Mouse (Mus musculus) kidney, postnatal 10 days (tissue): ENCODE measurements around the gene Prex1.
A peak's percentile ranks its signal among the peaks of the same experiment; 100 is the strongest.
"Not testable (repeated sequence)": the region's sequence is repeated elsewhere in the genome, so short reads cannot be mapped to it uniquely, and the experiment has no call there.

Experiments
- DNase-seq: peaks from one replicate; pipeline ENCODE4 v3.0.0; 2021; ENCODE audit warnings: mixed read lengths

The Prex1 gene

GRCm38 (mm10) chr2:166553502-166554168 lies 160.0 kb downstream of the Prex1 start:
- peak; percentile 72 for DNase-seq

DNA sequence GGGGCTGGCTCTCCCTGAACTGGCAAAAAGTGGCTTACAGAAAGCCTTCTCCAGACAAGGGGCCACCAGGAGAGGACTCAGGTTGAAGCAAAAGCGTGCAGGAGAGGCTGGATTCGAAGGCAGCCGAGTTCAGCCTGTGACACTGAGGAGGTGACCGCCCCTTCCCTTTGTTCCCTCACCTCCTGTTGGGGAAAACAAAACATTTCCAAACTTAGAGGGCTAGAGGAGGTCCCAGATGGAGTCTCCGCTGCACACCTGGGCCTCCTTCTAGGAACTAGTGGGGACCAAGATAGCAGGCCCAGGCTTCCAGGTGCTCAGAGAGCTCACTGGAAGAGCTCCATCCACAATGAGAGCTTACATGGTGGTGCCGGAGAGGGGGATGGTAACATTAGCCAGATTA lies 161.0 kb downstream of the Prex1 start:
- DNase-seq = no peak

GRCm38 (mm10) chr2:166551831-166552498 lies 161.7 kb downstream of the Prex1 start:
- no peak for DNase-seq

GRCm38 (mm10) chr2:166549871-166550270 lies 163.8 kb downstream of the Prex1 start:
- DNase-seq = no peak

GRCm38 (mm10) chr2:166549069-166549468 lies 164.6 kb downstream of the Prex1 start:
- no peak for DNase-seq

- no peak for DNase-seq
Measured at GRCm38 (mm10) chr2:166545580-166545979, 168.1 kb downstream of the Prex1 start.

DNA sequence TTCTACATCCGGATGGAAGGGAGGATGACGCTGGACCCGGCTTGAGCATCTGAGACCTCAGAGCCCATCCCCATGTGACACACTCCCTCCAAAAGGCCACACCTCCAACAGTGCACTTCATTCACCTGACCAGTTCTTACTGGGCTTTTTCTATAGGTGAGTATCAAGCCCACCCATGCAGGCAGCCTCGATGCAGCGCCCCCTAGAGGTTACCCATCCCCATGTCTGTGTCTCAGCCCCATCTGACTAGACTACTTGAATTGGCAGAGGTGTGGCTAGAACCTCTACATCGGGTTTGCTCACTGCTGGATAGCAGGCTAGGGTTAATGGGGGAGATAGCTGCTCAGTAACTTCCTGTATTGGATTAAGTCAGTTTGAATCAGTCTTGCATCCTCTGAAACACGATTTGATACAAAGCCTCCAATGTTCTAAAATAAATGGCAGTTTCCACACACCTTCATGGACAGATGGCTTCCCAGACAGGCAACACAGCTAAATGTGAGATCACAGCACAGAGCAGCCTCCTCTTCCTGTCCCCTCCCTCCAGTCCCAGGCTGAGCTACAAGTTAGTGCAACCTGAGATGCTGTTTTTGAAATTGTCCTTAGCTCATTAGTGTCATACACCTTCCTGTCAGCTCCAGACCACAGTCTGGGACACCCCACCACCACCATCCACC lies 168.9 kb downstream of the Prex1 start:
- no peak for DNase-seq

DNA sequence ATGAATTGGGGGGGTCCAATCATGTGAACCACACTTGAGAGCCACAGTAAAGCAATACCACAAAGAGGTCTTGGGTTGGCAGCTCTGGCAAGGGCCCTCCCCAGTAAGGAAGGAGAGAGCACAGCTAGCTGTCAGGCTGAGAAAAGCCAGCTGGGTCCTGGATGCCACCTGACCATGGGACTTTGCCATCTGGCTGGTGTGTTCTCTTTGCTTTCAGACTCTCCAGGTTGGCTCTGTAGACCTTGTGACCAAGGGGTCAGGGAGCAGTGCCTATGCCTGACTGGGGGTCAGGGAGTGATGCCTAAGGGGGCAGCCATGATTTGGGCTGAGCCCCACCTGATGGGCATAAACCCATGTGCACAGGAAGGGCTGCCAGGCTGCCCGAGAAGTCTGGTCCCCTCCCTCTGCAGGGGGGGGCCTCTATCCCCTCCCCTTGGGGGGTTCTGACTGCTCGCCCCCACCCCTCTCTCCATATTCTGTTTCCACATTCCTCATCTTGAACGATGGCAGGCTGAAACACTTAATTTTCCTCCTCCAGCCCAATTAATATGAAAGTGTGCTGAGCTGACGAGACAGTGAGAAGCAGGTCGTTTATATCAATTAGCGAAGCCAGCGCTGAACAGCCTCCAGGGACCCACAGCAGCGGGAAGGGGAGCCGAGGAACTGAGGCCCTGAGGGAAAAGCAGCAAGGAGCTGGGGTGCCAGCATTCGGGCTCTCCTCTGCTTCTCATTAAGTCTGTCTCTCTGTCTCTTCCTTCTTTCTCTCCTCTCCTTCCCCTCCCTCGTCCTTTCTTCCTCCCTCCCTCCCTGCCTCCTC lies 172.3 kb downstream of the Prex1 start:
- no peak for DNase-seq

- no peak for DNase-seq
Measured at GRCm38 (mm10) chr2:166540216-166540615, 173.4 kb downstream of the Prex1 start.

- DNase-seq = peak; percentile 54
Measured at GRCm38 (mm10) chr2:166536896-166537295, 176.7 kb downstream of the Prex1 start.

- DNase-seq = peak; percentile 37
Measured at GRCm38 (mm10) chr2:166535519-166535918, 178.1 kb downstream of the Prex1 start.

GRCm38 (mm10) chr2:166526204-166526603 lies 187.4 kb downstream of the Prex1 start:
- no peak for DNase-seq

DNA sequence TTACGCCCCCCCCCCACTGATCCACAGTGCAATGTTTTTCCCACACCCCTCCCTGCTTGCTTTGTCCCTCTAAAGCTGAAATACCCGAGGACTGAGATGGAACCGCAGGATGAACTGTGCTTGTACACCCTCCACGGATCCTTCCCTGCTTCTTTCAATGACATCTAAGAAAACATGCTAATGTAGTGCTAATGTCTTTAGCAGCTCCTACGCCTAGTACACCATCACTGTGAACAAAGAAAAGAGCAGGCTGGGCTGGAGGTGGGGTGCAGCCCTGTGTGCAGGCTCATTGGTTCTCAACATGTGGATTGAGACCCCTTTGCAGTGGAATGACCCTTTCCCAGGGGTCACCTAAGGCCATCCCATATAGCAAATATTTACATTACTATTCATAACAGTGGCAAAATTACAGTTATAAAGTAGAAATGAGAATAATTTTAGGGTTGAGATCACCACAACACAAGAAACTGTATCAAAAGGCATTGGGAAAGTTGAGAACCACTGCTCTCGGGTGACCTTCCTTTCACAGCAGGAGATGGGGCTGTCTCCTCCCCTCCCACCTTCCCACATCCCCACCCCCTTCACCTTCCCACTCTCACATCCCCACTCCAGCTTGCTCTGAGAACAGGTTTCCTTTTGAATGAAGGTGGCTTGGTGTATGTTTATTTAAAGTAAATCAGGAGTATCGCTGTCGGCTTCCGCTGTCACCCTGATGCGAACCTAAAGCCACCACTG lies 190.3 kb downstream of the Prex1 start:
- no peak for DNase-seq

- no peak for DNase-seq
Measured at GRCm38 (mm10) chr2:166522612-166523120, 191.0 kb downstream of the Prex1 start.

- peak; percentile 60 for DNase-seq
Measured at GRCm38 (mm10) chr2:166521878-166522611, 191.6 kb downstream of the Prex1 start.

GRCm38 (mm10) chr2:166521461-166521860 lies 192.2 kb downstream of the Prex1 start:
- DNase-seq = no peak

DNA sequence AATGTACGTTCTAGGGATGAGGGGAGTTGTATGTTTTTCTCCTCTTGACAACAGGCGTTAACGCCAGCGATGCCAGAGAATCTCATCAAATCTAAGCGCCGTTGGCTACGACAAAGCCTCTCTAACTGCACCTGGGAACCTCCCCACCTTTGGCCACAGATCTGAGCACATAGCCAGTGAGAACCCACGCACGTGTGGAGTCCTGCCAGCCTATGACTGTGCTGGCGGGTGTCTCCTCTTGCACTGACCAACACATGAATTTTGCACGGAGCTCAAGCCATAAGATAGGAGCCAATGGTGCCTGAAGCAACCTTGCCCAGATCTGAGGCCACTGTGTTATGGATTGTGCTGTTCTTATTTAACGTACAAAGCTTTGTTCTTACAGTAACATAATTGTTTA lies 193.1 kb downstream of the Prex1 start:
- DNase-seq = no peak

DNA sequence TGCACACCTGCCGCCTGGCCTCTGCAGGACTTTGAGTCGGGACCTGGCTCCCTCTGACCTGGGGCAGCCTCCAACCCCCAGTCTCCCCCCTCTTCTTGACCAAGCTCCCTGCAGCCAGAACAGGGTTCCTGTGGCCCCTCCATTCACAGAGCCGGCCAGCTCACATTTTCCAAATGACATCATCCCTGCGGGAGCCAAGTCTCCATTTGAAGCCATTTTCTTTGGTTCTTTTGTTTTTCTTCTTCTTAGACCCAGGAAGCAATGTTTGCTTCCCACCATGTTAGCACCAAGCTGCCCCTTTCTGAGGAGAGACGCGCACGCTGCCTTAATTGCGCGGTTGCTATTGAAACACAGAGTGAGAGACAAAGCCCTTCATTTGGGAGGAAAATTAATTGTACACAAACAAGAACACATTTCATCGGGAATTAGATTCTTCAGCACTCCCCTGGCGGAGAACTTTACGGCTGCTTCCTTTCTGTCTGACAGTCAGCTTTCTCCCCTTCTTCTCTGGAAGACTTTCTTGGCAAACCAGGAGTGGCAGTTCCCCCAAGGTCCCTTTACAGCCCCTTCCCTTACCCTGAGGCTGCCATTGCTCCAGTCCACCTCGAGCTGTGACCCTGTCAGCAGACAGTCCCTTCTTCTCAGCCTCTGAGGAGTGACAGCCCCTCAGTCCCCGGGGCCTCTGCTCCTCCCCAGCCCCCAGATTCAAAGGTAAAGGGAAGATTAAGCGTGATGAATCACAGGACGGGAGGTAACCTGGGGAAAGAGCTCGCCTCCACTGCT lies 196.0 kb downstream of the Prex1 start:
- not testable (repeated sequence) for DNase-seq

DNA sequence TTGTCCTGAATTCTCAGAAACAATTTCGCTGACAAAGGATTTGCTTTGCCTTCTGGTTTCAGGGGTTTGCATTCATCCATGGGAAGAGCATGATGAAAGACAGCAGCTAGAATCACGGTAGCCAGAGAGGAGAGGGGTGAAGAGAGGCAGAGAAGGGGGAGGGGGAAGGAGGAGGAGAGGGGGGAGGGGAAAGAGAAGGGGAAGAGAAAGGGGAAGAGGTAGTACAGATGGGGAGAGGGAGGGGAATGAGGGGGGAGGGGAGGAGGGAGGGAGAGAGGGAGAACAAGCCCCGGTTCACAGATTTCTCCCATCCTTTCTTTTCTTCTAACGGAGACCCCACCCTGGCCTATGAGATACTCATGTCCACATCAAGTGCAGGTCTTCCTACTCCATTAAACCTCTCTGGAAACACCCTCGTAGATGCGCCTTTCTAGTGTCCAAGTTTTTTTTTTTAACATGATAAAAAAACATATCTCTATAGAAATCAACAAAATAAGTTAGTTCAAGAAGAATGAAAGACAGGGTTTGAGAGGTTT lies 196.7 kb downstream of the Prex1 start:
- DNase-seq = no peak
